Mouse (Mus musculus): ENCODE measurements around the gene C2cd3.

C2cd3 gene

GRCm38 (mm10) chr7:100371495-100372451, at the start of gene C2cd3, which contains the start of gene Ppme1:
TSS of gene C2cd3 (plus strand) at chr7:100372233.
TSS of gene Ppme1 (minus strand) at chr7:100372307.
- in situ Hi-C loops (cut with MboI; ENCODE audit: unreplicated experiment in 2 of 2), result no loop called here

- in situ Hi-C loops (cut with MboI; ENCODE audit: unreplicated experiment in 2 of 2), result loop anchor here in 1 of 2 experiments (25.0 kb wide), 1 partner anchor 1911 kb away; no protein-coding TSS in a partner anchor
Observed at GRCm38 (mm10) chr7:100323721-100324120, 48.3 kb upstream of the C2cd3 start.

DNA sequence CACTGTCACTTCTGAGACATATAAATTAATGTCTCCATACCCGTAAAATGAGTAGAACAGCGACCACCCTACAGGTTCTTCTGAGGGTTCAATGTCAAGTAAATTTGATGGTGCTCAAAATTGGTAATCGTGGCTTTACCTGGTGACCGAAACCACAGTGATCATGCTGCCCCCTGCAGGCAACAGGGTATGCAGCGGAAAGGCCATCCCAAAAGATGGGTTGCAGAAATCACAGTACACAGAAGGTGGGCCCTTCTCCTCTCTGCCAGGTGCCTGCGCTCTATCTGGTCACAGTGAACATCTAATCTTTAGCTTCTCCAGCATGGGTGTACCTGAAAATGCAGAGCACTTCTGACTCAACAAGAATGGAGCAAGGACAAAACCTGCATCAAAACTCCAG, 46.6 kb upstream of the C2cd3 start:
- in situ Hi-C loops (cut with MboI; ENCODE audit: unreplicated experiment in 2 of 2), result no loop called here

DNA sequence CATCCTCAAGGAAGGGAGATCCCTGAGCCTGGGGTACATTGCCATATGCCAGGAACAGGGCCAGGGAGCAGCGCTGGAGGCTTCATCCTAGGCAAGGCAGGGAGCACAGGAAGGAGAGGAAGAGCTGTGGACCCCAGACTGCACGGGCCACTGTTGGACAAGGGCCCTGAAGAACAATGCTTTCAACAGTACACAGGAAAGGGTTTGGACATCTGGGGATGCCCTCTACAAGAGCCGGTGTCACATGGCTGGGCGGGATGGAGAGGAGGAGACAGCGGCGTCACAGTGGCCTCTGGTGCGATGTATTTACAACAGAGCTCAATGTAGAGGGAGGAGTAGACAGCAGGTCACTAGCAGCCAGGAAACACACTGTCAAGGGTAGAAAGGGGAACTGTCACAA, 44.5 kb upstream of the C2cd3 start:
- in situ Hi-C loops (cut with MboI; ENCODE audit: unreplicated experiment in 2 of 2), result no loop called here

DNA sequence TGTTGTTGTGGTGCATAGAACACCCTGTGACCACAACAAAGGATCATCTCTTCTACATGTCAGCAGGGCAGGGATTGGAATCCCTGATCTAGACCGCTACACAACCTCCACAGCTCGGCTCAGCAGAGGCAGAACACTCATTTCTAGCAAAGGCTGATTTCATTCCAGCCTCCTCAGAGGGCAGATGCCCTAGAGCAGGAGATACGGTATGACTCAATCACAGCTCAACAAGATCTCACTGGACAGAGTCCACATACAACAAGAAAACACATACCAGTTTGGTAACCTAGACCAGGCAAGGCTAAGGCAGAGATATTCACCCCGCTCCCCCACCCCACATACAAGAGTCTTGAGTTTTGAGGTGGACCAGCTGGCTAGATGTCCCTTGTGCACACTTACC, 43.4 kb upstream of the C2cd3 start:
- in situ Hi-C loops (cut with MboI; ENCODE audit: unreplicated experiment in 2 of 2), result no loop called here

DNA sequence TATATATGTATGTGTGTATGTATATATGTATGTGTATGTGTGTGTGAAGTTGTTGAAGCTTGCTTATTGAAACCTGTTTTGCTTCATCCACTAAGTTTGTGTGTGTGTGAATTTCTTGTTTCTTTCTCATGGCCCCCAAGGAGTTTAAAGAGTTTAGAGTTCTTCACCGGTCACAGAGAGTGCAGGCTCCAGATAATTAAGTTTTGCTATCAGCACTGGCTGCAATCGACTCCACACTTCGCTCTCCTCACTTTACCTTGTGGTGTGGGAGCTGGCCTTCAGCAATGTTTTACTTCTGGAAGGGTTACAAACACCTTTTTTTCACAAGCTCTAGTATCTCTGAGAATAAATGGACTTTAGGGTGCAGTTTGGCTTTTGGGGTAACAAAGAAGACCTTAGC, 40.8 kb upstream of the C2cd3 start:
- in situ Hi-C loops (cut with MboI; ENCODE audit: unreplicated experiment in 2 of 2), result no loop called here

GRCm38 (mm10) chr7:100335921-100336320, 36.1 kb upstream of the C2cd3 start:
- in situ Hi-C loops (cut with MboI; ENCODE audit: unreplicated experiment in 2 of 2), result no loop called here

DNA sequence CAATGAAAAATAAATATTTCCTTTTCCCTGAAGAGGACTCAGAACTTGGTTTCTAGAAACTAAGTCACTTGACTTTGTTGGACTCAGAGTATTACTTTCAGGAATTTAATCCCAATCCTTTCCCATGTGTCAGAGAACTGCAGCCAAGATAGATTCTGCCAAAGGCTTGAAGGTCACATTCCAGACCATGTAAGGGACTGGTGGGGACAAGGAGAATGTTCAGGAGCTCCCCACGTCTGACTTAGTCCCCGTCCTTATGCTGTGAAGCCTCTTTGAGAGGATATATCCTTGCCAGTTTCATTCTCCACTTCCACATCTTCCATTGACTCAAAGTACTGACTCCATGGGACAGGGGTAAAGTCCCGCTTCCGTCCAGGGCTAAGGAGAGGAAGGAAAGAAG, 17.0 kb upstream of the C2cd3 start:
- in situ Hi-C loops (cut with MboI; ENCODE audit: unreplicated experiment in 2 of 2), result no loop called here

DNA sequence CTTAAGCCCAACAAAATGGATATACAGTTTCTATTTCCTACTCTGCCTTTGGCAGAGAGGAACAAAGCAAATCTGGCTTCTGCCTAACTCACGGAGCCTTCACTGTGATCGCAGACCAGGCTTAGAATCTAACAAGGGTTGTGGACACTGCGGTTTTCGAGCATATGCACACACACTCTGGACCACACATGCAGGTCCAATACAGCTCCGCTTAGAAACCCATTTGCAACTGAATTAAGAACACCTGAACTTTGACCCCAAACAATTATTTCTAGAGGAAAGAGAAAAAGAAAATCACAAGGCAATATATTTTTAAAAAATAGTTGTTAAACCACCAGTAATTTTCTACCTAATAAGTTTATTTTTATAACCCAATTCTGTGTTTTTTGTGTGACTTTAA, 15.7 kb upstream of the C2cd3 start:
- in situ Hi-C loops (cut with MboI; ENCODE audit: unreplicated experiment in 2 of 2), result no loop called here

GRCm38 (mm10) chr7:100356768-100357167, 15.3 kb upstream of the C2cd3 start:
- in situ Hi-C loops (cut with MboI; ENCODE audit: unreplicated experiment in 2 of 2), result no loop called here

GRCm38 (mm10) chr7:100357856-100358255, 14.2 kb upstream of the C2cd3 start:
- in situ Hi-C loops (cut with MboI; ENCODE audit: unreplicated experiment in 2 of 2), result no loop called here

GRCm38 (mm10) chr7:100363162-100363561, 8.9 kb upstream of the C2cd3 start:
- in situ Hi-C loops (cut with MboI; ENCODE audit: unreplicated experiment in 2 of 2), result no loop called here

DNA sequence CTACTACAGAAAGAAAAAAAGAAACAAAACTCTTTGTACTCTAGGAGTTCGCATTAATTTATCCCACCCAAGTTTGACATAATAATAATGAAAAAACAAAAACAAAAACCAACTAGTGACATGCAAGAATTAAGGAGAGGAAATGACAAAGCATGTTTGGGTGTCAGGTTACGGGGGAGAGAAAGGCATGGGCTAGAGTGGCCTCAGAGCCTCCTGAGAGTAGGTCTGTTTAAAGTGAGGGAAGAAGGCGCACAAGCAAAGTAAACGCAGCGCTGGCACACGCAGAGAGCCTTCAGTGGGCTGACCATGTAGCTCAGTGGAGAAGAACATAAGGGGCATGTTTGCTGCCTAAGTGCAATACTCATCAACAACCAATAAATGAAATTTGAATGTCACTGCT, 7.1 kb upstream of the C2cd3 start:
- in situ Hi-C loops (cut with MboI; ENCODE audit: unreplicated experiment in 2 of 2), result no loop called here

GRCm38 (mm10) chr7:100372452-100372980, 483 bp downstream of the C2cd3 start:
- in situ Hi-C loops (cut with MboI; ENCODE audit: unreplicated experiment in 2 of 2), result no loop called here

DNA sequence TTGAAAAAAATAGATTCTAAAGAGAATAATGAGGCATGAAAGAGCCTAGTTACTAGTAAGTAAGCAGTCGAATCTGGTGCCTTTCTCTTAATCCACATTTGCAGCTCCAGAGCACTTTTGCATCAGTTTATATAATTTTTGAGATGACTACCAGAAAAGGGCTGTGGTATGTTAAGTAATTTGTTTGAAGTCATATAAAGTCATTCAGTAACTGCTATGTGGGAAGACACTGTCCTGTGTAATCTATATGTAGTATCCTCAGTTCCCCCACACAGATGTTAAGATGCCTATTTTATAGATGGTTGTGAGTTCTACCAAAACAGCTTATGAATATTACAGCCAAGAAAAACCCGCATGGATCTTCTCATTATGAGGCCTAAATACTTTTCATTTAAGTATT, 6.2 kb downstream of the C2cd3 start:
- in situ Hi-C loops (cut with MboI; ENCODE audit: unreplicated experiment in 2 of 2), result no loop called here

DNA sequence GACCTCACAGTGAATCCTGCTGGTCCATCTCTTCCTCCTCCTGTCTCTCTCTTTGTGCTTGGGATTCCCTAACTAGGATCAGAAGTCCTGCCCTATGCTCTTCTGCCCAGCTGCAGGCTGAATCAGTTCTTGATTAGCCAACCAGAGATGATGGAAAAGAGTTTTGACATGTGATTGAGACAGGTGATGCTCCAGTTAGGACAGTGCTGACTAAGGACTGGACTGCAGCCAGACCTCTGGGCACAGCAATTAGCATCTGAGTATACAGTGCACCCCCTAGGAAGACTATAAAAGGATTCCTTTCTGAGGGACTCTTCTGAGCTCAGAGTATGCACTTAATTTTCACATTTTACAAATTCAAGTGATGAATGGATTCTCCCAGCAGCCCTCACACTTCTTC, 9.1 kb downstream of the C2cd3 start:
- in situ Hi-C loops (cut with MboI; ENCODE audit: unreplicated experiment in 2 of 2), result no loop called here

- in situ Hi-C loops (cut with MboI; ENCODE audit: unreplicated experiment in 2 of 2), result no loop called here
Observed at GRCm38 (mm10) chr7:100383207-100383606, 11.2 kb downstream of the C2cd3 start.

- in situ Hi-C loops (cut with MboI; ENCODE audit: unreplicated experiment in 2 of 2), result no loop called here
Observed at GRCm38 (mm10) chr7:100388174-100388573, 16.1 kb downstream of the C2cd3 start.

DNA sequence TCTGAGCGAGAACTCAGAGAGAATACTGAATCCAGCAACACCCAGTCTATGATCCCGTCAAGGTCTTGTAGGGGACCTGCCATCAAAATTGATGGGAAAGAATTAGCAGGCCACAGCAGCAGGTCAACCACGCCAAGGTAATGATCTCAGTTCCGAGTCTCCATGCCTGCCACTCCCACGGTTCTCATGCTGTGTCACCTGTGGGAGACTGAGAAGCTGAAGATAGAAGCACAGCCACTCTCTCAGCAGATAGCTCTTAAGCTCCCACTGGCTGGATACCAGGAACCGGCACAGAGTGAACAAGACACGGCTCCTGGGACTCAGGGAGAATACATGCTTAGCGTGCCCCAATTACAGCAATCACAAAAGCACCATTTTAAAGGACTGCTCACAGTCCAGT, 18.1 kb downstream of the C2cd3 start:
- in situ Hi-C loops (cut with MboI; ENCODE audit: unreplicated experiment in 2 of 2), result loop anchor here in 1 of 2 experiments (5.0 kb wide), 1 partner anchor 113 kb away; no protein-coding TSS in a partner anchor

DNA sequence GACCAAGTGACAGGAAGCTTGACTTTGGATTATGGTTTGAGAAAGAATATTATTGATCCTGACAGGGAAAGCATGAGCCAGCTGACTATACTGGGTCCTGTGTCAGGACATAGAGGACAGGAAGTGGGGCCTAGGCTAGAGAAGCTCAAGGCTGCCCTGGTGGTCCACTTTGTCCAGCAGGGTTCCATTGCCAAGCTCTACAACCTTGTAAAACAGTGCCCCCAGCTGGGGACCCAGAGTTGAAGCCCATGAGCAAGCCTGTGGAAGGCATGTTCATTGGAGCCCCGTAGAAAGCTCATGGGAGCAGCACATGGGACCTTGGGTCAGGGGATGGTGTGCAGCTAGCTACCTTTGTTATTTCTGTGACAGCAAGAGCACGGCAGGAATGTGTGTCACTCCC, 20.2 kb downstream of the C2cd3 start:
- in situ Hi-C loops (cut with MboI; ENCODE audit: unreplicated experiment in 2 of 2), result loop anchor here in 1 of 2 experiments (5.0 kb wide), 1 partner anchor 115 kb away; no protein-coding TSS in a partner anchor

DNA sequence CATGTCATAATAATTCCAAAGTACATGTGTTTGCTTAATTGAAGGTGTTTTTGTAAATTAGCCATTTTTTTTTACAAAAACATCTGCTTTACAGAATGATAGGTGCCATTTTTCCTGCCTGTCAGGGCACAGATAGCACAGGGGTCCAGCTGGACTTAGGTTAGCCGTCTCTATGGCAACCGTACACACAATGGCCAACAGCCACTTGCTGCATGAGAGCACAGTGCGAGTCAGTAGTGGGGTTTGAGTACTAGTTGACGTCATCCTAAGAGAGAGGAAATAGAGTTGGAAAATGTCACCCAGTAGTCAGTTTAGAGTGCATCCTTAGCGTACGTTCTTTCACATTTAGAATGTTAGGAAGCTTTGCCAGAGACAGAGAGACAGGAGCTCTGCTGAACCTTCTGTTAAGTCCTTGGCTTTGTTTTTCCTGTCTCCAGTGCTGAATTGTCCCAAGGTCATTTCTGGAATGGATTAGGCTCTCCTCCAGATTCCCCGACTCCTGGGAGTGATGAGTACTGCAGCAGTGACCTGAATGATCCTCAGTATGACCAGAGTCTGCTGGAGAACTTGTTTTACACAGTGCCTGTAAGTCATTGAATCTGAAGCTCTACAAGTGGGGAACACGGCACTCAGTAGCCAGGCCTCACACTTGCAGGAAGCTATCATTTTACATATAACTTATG, 27.3 kb downstream of the C2cd3 start:
- in situ Hi-C loops (cut with MboI; ENCODE audit: unreplicated experiment in 2 of 2), result no loop called here
